14 mouse cellular contexts compared by ENCODE assay signal in the genomic region with DNA sequence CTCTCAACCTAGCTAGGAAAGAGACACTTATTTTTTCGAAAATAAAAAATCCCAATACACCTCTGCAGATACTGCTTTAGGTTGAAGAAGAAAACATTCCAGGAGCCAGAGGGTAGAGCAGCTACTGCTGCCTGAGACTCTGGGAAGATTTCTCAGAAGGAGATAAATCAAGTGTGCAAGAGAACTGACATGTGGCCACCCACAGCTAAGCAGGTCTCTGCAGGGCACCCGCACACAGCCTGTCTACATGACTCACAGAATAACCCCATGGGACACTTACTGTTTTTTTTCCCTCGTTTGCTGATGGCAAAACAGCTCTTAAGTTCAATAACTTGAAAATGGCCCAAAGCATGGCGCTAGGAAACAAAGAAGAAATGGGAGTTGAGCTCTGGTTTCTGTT.
A peak's percentile ranks its signal among the peaks of the same experiment; 100 is the strongest.
DNase-seq lines count a peak whose midpoint lies in the region; ATAC-seq and TF ChIP-seq lines count a peak whose summit lies in the region.
"Had no signal": no experiment of that assay in that cellular context is flagged by ENCODE, and none has a peak within 500 bp of the region (broad histone marks: within the 10 kb centered on the region; RNA-seq: fewer than 3 reads in every experiment).

No protein-coding gene starts in this region.

- no peaks in the 10 kb centered on the region for H3K9me3 ChIP-seq in midbrain, embryonic 13.5 days
- H3K9me3 ChIP-seq: embryonic facial prominence, embryonic 15.5 days had no signal

- no peaks in the 10 kb centered on the region for H3K4me1 ChIP-seq in midbrain, embryonic 13.5 days (replicated peaks)
- H3K4me1 ChIP-seq: embryonic facial prominence, embryonic 15.5 days had no signal

- H3K27ac ChIP-seq in gastrocnemius, adult 2 months, result peak overlapping the region; percentile 25; the same call in 1 of the 2 replicates
- H3K27ac ChIP-seq in midbrain, embryonic 13.5 days, result no peak overlapping the region
- H3K27ac ChIP-seq: embryonic facial prominence, embryonic 15.5 days; layer of hippocampus, adult 2 months had no signal

- no peaks in the 10 kb centered on the region for H3K36me3 ChIP-seq in midbrain, embryonic 13.5 days
- H3K36me3 ChIP-seq: embryonic facial prominence, embryonic 15.5 days had no signal

- no peak for TF ChIP-seq CTCF in gastrocnemius, adult 2 months (IDR thresholded peaks at IDR 0.05)

- peak; percentile 17; the same call in 1 of the 2 replicates for ATAC-seq in granulocyte monocyte progenitor cell, adult 5-6 weeks (replicated peaks; ENCODE audit: poor library complexity, severe bottlenecking)
- ATAC-seq in midbrain, embryonic 13.5 days, result no peak
- ATAC-seq: forebrain, embryonic 16.5 days had no signal

- H3K4me2 ChIP-seq in midbrain, embryonic 13.5 days (replicated peaks), result no peak overlapping the region
- H3K4me2 ChIP-seq: embryonic facial prominence, embryonic 15.5 days; heart, embryonic 11.5 days; midbrain, embryonic 11.5 days had no signal

- DNase-seq in gastrocnemius, adult 2 months, result no peak
- DNase-seq in gastrocnemius, adult 18-20 months (ENCODE audit: low spot score), result no peak
- DNase-seq in 3T3-L1 (ENCODE audit: low read depth, low spot score) (peak; percentile 94), adipocyte (ENCODE audit: low spot score) (peak; percentile 83)
- no peak for DNase-seq in layer of hippocampus, adult 9-10 months (ENCODE audit: low spot score)
- DNase-seq: cerebellum, postnatal 25 days; gastrocnemius, postnatal 10 days had no signal

- intact Hi-C loops in gastrocnemius, adult 2 months (cut with DNase I), result no loop called here

- H3K27me3 ChIP-seq in midbrain, embryonic 13.5 days, result no peaks in the 10 kb centered on the region
- H3K27me3 ChIP-seq: embryonic facial prominence, embryonic 15.5 days had no signal

- 71% methylated on average over 4 of the region's 4 CpGs for WGBS in midbrain, embryonic 13.5 days

- H3K4me3 ChIP-seq in gastrocnemius, adult 2 months, result no peak overlapping the region
- no peak overlapping the region for H3K4me3 ChIP-seq in midbrain, embryonic 13.5 days (replicated peaks)
- H3K4me3 ChIP-seq: embryonic facial prominence, embryonic 15.5 days; layer of hippocampus, adult 2 months had no signal

- H3K9ac ChIP-seq in midbrain, embryonic 13.5 days (replicated peaks), result no peak overlapping the region
- H3K9ac ChIP-seq: embryonic facial prominence, embryonic 15.5 days had no signal

Comparison
In these comparisons a context has a peak if more than half of its experiments do, and no peak if none do; other contexts are left out.
1. DNase-seq: peak in 3T3-L1 (single experiment) and adipocyte (single experiment); none in gastrocnemius, adult 2 months (single experiment), gastrocnemius, adult 18-20 months (single experiment) and layer of hippocampus, adult 9-10 months (single experiment).